ENCODE assay signal across 27 mouse cellular contexts in genomic region chr17:50131698-50132097, GRCm38 (mm10). TPM values are rescaled to one million over a fixed set of nuclear protein-coding genes. Genes with fewer than 3 reads are reported as not detected.
DNase-seq lines count a peak whose midpoint lies in the region; ATAC-seq and TF ChIP-seq lines count a peak whose summit lies in the region.
"Had no signal": no experiment of that assay in that cellular context is flagged by ENCODE, and none has a peak within 500 bp of the region (broad histone marks: within the 10 kb centered on the region; RNA-seq: fewer than 3 reads in every experiment).

No protein-coding gene starts in this region.

- WGBS in heart, adult 2 months, result 72% methylated on average over 4 of the region's 4 CpGs
- WGBS in kidney, embryonic 14.5 days, result 51% methylated on average over 4 of the region's 4 CpGs
- 88% methylated on average over 4 of the region's 4 CpGs for WGBS in midbrain, embryonic 10.5 days

- H3K9me3 ChIP-seq in kidney, embryonic 14.5 days (ENCODE audit: control insufficient read depth, low read length), result no peaks in the 10 kb centered on the region
- H3K9me3 ChIP-seq in midbrain, embryonic 10.5 days (replicated peaks), result no peaks in the 10 kb centered on the region
- H3K9me3 ChIP-seq: embryonic facial prominence, embryonic 10.5 days; embryonic facial prominence, embryonic 13.5 days; forebrain, embryonic 13.5 days; hindbrain, embryonic 10.5 days; hindbrain, embryonic 13.5 days had no signal

- ATAC-seq in kidney, embryonic 14.5 days (ENCODE audit: low FRiP score, low TSS enrichment), result no peak
- no peak for ATAC-seq in megakaryocyte, adult 5-6 weeks (ENCODE audit: poor library complexity, severe bottlenecking)
- ATAC-seq: CD4-positive, CD25-positive, alpha-beta regulatory T cell, adult 4 months; forebrain, embryonic 13.5 days; hindbrain, embryonic 16.5 days had no signal

- H3K27ac ChIP-seq in heart, adult 2 months, result peak overlapping the region; percentile 49
- no peak overlapping the region for H3K27ac ChIP-seq in kidney, embryonic 14.5 days (ENCODE audit: low read depth, low read length)
- H3K27ac ChIP-seq in midbrain, embryonic 10.5 days (replicated peaks), result no peak overlapping the region
- H3K27ac ChIP-seq: embryonic facial prominence, embryonic 10.5 days; embryonic facial prominence, embryonic 13.5 days; forebrain, embryonic 13.5 days; hindbrain, embryonic 10.5 days; hindbrain, embryonic 13.5 days had no signal

- H3K79me2 ChIP-seq in heart, adult 2 months (replicated peaks; ENCODE audit: control insufficient read depth, insufficient read depth, low read length), result peaks cover 4% of the 10 kb centered on the region

- H3K4me1 ChIP-seq in heart, adult 2 months (ENCODE audit: control insufficient read depth, insufficient read depth, low read length), result peaks cover 36% of the 10 kb centered on the region
- H3K4me1 ChIP-seq in kidney, embryonic 14.5 days (ENCODE audit: control insufficient read depth, insufficient read depth, low read length), result no peaks in the 10 kb centered on the region
- peaks cover 20% of the 10 kb centered on the region for H3K4me1 ChIP-seq in midbrain, embryonic 10.5 days

- no peak for TF ChIP-seq EP300 in heart, adult 2 months (IDR thresholded peaks at IDR 0.05; ENCODE audit: insufficient read depth, low read depth, low read length)

- H3K4me3 ChIP-seq in heart, adult 2 months, result no peak overlapping the region
- H3K4me3 ChIP-seq in kidney, embryonic 14.5 days (ENCODE audit: low read length), result no peak overlapping the region
- no peak overlapping the region for H3K4me3 ChIP-seq in midbrain, embryonic 10.5 days
- H3K4me3 ChIP-seq: embryonic facial prominence, embryonic 10.5 days; embryonic facial prominence, embryonic 13.5 days; erythroblast, embryonic 14.5 days; forebrain, embryonic 13.5 days; hindbrain, embryonic 10.5 days; hindbrain, embryonic 13.5 days had no signal

- H3K36me3 ChIP-seq in heart, adult 2 months (ENCODE audit: control insufficient read depth, insufficient read depth, low read length), result peaks cover 22% of the 10 kb centered on the region
- no peaks in the 10 kb centered on the region for H3K36me3 ChIP-seq in kidney, embryonic 14.5 days (ENCODE audit: control insufficient read depth, insufficient read depth, low read length)
- no peaks in the 10 kb centered on the region for H3K36me3 ChIP-seq in midbrain, embryonic 10.5 days
- H3K36me3 ChIP-seq: embryonic facial prominence, embryonic 10.5 days; embryonic facial prominence, embryonic 13.5 days; hindbrain, embryonic 10.5 days; hindbrain, embryonic 13.5 days had no signal

- H3K27me3 ChIP-seq in heart, adult 2 months (ENCODE audit: control insufficient read depth, insufficient read depth, low read length), result no peaks in the 10 kb centered on the region
- H3K27me3 ChIP-seq in kidney, embryonic 14.5 days (ENCODE audit: control insufficient read depth, insufficient read depth, low read length), result no peaks in the 10 kb centered on the region
- peaks cover 13% of the 10 kb centered on the region; the same call in 1 of the 2 replicates for H3K27me3 ChIP-seq in midbrain, embryonic 10.5 days (ENCODE audit: low read depth, poor library complexity, severe bottlenecking)
- H3K27me3 ChIP-seq: embryonic facial prominence, embryonic 13.5 days; forebrain, embryonic 13.5 days; hindbrain, embryonic 13.5 days had no signal

- TF ChIP-seq CTCF in heart, adult 2 months (IDR thresholded peaks at IDR 0.05), result no peak
- TF ChIP-seq CTCF in brain, embryonic 14.5 days (IDR thresholded peaks at IDR 0.05; ENCODE audit: borderline replicate concordance, extremely low read depth, insufficient read depth, insufficient read length), result no peak

- DNase-seq in heart, adult 2 months, result no peak
- DNase-seq in heart, postnatal 4 days, result no peak
- DNase-seq in kidney, adult 9 months, result peak; percentile 27
- peak; percentile 19 for DNase-seq in brain, embryonic 14.5 days (ENCODE audit: low read depth)
- peak; percentile 38 for DNase-seq in kidney, postnatal 14 days
- no peak for DNase-seq in midbrain, embryonic 10.5 days (ENCODE audit: low spot score)
- DNase-seq: adrenal gland, adult 2 months; adrenal gland, postnatal 14 days; cerebellum, adult 11-12 months; cerebellum, adult 8-10 months; cerebellum, postnatal 10 days; cerebellum, postnatal 36 days; embryo, embryonic 11 days; forebrain, postnatal 0 days; gastrocnemius, postnatal 10 days; gastrocnemius, postnatal 36 days had no signal

- no peak overlapping the region for H3K9ac ChIP-seq in heart, adult 2 months (ENCODE audit: low read depth, low read length)
- H3K9ac ChIP-seq in kidney, embryonic 14.5 days (ENCODE audit: low read depth, low read length), result no peak overlapping the region
- H3K9ac ChIP-seq: embryonic facial prominence, embryonic 13.5 days; forebrain, embryonic 13.5 days; forebrain, postnatal 0 days; hindbrain, embryonic 13.5 days had no signal

- no peak for TF ChIP-seq POLR2A in heart, adult 2 months (IDR thresholded peaks at IDR 0.05; ENCODE audit: insufficient read depth, low read depth, low read length)
- TF ChIP-seq POLR2A in brain, embryonic 14.5 days (IDR thresholded peaks at IDR 0.05; ENCODE audit: borderline replicate concordance, extremely low read depth, insufficient read depth, insufficient read length, poor library complexity, severe bottlenecking), result no peak

- no peak overlapping the region for H3K4me2 ChIP-seq in kidney, embryonic 14.5 days (replicated peaks; ENCODE audit: low read depth, low read length)
- H3K4me2 ChIP-seq: embryonic facial prominence, embryonic 13.5 days; forebrain, embryonic 13.5 days; heart, embryonic 11.5 days; hindbrain, embryonic 13.5 days had no signal

- intact Hi-C loops in heart, adult 2 months (cut with DNase I), result no loop called here

RNA-seq across cellular contexts. Expression of gene Rftn1, which starts 58.8 kb away (rescaled TPM):
- 10 to 100 TPM; 49.4 to 50.5 TPM for total RNA-seq in heart, adult 2 months (2021)
- polyA plus RNA-seq in heart, adult 2 months (2012; rRNA removed), result 41.5 and 46.2 TPM in 2 replicates
- total RNA-seq in heart, postnatal 4 days (2021), result 10 to 100 TPM; 70.3 to 80.9 TPM
- 6.0 and 11.9 TPM in 2 replicates for polyA plus RNA-seq in kidney, embryonic 14.5 days (2014; fragmentation: Nextera tagmentation; extraction: Ambion mirVana)
- 17.7 and 18.2 TPM in 2 replicates for polyA plus RNA-seq in brain, embryonic 14.5 days (2012; rRNA removed)
- 12.0 and 13.0 TPM in 2 replicates for total RNA-seq in megakaryocyte, adult 5-6 weeks (2015)
- total RNA-seq in megakaryocyte, adult 5-6 weeks (2017), result 23.1 and 29.0 TPM in 2 replicates
- polyA plus RNA-seq in midbrain, embryonic 10.5 days (2016; fragmentation: Nextera tagmentation; extraction: Ambion mirVana), result 4.2 and 4.9 TPM in 2 replicates

Comparison
In these comparisons a context has a peak if more than half of its experiments do, and no peak if none do; other contexts are left out.
1. DNase-seq: peak in kidney, adult 9 months (single experiment), brain, embryonic 14.5 days (single experiment) and kidney, postnatal 14 days (single experiment); none in heart, adult 2 months (0 of 2), heart, postnatal 4 days (single experiment) and midbrain, embryonic 10.5 days (single experiment).